Mouse (Mus musculus): ENCODE results near the gene Ank3. TPM values are rescaled to one million over a fixed set of nuclear protein-coding genes. Genes with fewer than 3 reads are reported as not detected.

The Ank3 gene
- polyA plus RNA-seq, 1 experiment, result 23.3 TPM

DNA sequence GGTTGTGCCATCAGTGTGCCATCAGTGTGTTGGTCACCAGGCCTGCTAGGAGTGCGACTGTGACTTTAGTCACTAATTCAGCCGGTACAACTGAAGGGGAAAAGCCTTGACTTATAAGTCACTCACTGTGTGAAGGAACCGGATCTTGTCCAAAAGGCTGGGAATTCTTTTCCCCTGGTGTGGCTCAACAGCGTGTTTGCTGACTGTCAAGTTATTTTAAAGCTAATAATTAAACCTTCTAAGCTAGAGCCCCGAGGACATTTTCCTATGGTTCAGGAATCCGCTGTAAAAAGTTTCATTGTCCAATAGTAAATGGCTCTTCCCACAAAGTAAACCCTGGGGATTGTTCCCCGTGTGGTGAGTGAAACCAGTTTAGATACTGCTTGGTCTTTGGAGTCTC is 529.8 kb downstream of the Ank3 start:
- DNase-seq, result no peak
- TF ChIP-seq CTCF (IDR thresholded peaks at IDR 0.05; ENCODE audit: insufficient read depth, low read length) (no peak), POLR2A (IDR thresholded peaks at IDR 0.05; ENCODE audit: borderline replicate concordance, extremely low read depth, low read depth, low read length) (no peak)
- 62% methylated on average over 7 of the region's 7 CpGs for WGBS
- Histone ChIP-seq H3K4me1 (ENCODE audit: control insufficient read depth, insufficient read depth, low read length) (peaks cover 14% of the 10 kb centered on the region), H3K4me3 (replicated peaks; ENCODE audit: extremely low read depth, low read depth, low read length) (no peak overlapping the region)

DNA sequence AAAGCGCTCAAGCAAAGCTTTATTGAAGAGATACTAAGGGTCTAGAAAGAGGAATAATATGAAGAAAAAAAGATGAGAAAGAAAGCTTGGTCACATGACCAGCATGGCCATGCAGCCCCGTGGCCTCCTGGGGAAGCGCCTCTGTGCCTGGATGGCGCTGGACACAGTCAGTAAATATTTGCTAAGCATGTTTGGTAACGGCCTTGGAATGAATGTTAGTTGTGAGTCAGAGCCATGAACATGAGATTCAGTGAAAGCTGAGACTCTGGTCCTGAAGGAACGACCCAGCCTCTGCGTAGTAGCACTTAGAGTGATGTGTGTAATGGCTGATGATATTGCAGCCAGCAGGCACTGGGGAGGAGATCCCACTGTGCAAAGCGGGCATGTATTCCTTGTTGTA is 531.9 kb downstream of the Ank3 start:
- DNase-seq, result no peak
- TF ChIP-seq CTCF (IDR thresholded peaks at IDR 0.05; ENCODE audit: insufficient read depth, low read length) (no peak), POLR2A (IDR thresholded peaks at IDR 0.05; ENCODE audit: borderline replicate concordance, extremely low read depth, low read depth, low read length) (no peak)
- WGBS, result 75% methylated on average over 8 of the region's 8 CpGs
- Histone ChIP-seq H3K4me3 (replicated peaks; ENCODE audit: extremely low read depth, low read depth, low read length) (no peak overlapping the region), H3K4me1 (ENCODE audit: control insufficient read depth, insufficient read depth, low read length) (peaks cover 4% of the 10 kb centered on the region; the same call in 1 of the 2 replicates)

DNA sequence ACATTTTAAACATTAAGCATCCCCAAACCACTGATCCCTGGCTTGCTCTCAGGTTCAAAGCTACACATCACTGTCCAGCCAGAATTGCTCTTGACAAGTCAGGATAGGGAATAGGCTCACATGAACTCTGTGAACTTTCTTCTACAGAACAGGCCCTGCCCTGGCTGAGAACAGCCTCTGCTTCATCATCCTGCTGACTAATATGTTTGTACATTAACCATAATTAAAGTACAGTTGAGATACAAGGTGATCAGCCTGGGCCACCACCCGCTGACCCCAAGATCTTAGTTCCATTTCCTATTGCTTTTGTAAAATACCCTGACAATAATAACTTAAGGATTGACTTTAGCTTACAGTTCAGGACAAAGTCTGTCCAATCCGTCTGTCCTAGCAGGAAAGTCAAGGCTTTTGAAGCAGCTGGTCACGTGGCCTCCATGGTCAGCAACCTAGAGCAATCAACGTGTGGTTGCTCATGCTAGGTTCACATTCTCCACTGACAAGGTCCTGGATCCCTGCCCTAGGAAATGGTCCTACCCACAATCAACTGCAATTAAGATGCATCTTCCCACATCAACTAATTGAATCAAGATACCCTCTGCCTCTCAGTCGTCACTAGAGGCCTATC is 538.0 kb downstream of the Ank3 start:
- 85% methylated on average over 5 of the region's 5 CpGs for whole genome bisulfite sequencing
- TF ChIP-seq POLR2A (IDR thresholded peaks at IDR 0.05; ENCODE audit: borderline replicate concordance, extremely low read depth, low read depth, low read length) (no peak), CTCF (IDR thresholded peaks at IDR 0.05; ENCODE audit: insufficient read depth, low read length) (no peak)
- Histone ChIP-seq H3K4me3 (replicated peaks; ENCODE audit: extremely low read depth, low read depth, low read length) (no peak overlapping the region), H3K4me1 (ENCODE audit: control insufficient read depth, insufficient read depth, low read length) (no peaks in the 10 kb centered on the region)
- DNase-seq, result no peak

DNA sequence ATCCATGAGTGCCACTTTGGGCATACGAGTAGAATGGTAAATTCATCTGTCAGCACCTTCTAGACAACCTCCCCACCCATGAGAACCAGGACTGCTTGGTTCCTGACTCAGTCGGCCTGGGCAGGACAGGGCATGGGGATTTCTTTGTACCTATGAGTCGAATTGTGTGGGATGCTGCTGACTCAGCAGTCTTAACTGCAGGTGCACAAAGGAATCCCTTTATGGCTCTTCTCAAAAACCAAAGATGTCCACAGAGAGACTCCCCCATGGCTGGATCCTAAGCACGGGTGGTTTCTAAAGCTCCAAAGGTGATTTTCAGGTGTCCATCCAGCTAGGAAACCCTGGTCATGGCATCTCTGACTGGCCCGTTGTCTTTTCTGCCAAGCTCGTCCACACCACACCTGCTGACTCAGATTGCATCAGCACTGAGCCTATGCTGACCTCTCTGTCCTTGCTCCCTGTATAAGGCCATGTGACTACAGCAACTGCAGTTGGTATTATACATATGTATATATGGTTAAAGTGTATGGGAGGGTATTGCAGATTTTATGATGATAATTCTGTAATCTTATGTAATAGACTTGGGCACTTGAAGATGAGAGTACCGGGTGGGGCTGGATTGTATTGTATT is 538.8 kb downstream of the Ank3 start:
- DNase-seq, result no peak
- 85% methylated on average over 7 of the region's 7 CpGs for WGBS
- Histone ChIP-seq H3K4me3 (replicated peaks; ENCODE audit: extremely low read depth, low read depth, low read length) (no peak overlapping the region), H3K4me1 (ENCODE audit: control insufficient read depth, insufficient read depth, low read length) (no peaks in the 10 kb centered on the region)
- no peak for TF ChIP-seq CTCF (IDR thresholded peaks at IDR 0.05; ENCODE audit: insufficient read depth, low read length)
- no peak for TF ChIP-seq POLR2A (IDR thresholded peaks at IDR 0.05; ENCODE audit: borderline replicate concordance, extremely low read depth, low read depth, low read length)

DNA sequence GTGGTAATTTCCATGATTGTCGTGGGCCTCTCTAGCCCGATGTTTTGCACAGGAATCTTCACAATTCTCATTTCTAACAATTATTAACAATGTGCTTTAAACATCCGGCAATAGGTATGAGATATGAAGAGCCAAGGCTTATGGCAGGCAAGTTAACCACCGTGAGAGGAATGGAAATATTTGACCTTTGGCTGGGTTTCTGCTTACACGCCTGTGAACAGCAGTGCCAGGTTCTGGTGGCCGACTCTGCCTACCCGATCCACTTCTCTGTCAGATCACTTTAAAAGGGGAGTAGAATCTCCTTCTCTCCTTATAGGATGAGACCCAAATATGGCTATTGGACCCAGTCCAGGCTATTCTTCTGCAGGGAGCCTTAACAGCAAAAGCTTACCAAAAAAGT is 540.6 kb downstream of the Ank3 start:
- no peak for TF ChIP-seq POLR2A (IDR thresholded peaks at IDR 0.05; ENCODE audit: borderline replicate concordance, extremely low read depth, low read depth, low read length)
- TF ChIP-seq CTCF (IDR thresholded peaks at IDR 0.05; ENCODE audit: insufficient read depth, low read length), result no peak
- WGBS, result 65% methylated on average over 7 of the region's 7 CpGs
- no peak for DNase-seq

DNA sequence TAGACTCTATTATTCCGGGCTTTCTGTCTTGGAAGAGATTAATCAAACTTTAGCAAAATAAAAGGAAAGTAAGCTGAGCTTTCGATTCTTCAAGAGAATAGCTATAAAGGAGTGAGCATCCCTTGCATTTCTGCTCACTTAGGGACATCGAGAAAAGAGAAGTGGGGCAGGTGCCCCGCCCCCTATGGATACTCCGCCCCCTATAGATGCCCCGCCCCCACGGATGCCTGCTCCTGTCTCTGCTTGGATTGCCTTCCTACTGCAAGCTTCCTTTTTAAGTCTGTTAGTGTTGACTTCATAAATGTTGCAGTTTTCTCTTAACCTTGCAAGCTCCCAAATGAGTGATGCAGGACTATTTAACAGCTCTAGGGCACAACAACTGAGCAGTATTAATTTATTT is 541.4 kb downstream of the Ank3 start:
- TF ChIP-seq POLR2A (IDR thresholded peaks at IDR 0.05; ENCODE audit: borderline replicate concordance, extremely low read depth, low read depth, low read length), result no peak
- TF ChIP-seq CTCF (IDR thresholded peaks at IDR 0.05; ENCODE audit: insufficient read depth, low read length), result no peak
- no peak for DNase-seq
- Histone ChIP-seq H3K4me3 (replicated peaks; ENCODE audit: extremely low read depth, low read depth, low read length) (no peak overlapping the region), H3K4me1 (ENCODE audit: control insufficient read depth, insufficient read depth, low read length) (no peaks in the 10 kb centered on the region)
- 62% methylated on average over 7 of the region's 7 CpGs for WGBS

More for the DNA sequence above, 540.6 kb downstream of the Ank3 start:
- Histone ChIP-seq H3K4me3 (replicated peaks; ENCODE audit: extremely low read depth, low read depth, low read length) (no peak overlapping the region), H3K4me1 (ENCODE audit: control insufficient read depth, insufficient read depth, low read length) (no peaks in the 10 kb centered on the region)

DNA sequence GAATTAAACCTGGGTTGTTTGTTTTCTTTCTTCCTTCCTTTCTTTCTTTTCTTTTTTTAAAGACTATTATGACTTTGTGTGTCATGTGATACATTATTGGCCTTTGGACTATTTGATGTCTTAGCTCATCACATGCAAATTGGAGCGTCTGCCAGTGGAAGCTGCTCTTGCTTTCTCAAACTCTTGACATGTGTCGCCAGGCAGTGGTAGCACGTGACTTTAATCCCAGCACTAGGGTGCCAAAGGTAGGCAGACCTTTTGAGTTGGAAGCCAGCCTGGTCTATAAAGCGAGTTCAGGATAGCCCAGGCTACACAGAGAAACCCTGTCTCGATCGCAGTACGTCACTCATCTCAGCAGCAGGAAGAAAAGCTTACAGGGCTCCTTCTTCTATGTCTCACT is 542.4 kb downstream of the Ank3 start:
- Histone ChIP-seq H3K4me1 (ENCODE audit: control insufficient read depth, insufficient read depth, low read length) (no peaks in the 10 kb centered on the region), H3K4me3 (replicated peaks; ENCODE audit: extremely low read depth, low read depth, low read length) (no peak overlapping the region)
- DNase-seq, result no peak
- TF ChIP-seq POLR2A (IDR thresholded peaks at IDR 0.05; ENCODE audit: borderline replicate concordance, extremely low read depth, low read depth, low read length) (no peak), CTCF (IDR thresholded peaks at IDR 0.05; ENCODE audit: insufficient read depth, low read length) (no peak)
- WGBS, result 87% methylated on average over 7 of the region's 7 CpGs

DNA sequence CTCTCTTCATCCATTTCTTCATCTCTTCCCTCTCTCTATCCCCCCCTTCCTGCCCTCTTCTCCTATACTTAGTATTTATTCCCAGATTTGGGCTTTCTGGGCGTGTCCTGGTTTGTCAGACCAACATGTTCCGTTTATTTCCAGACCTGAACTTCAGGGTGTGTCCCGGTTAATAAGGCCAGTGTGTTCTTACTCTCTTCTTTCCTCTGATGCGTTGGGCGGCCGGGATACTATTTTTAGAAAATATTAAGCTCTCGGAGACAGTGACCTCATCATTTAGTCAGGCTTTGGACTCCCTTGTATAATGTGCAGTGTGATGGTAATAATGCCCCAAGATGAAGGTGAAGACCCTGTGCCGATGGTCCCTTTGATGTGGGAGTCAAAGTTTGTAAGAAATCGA is 546.3 kb downstream of the Ank3 start:
- Histone ChIP-seq H3K4me1 (ENCODE audit: control insufficient read depth, insufficient read depth, low read length) (no peaks in the 10 kb centered on the region), H3K4me3 (replicated peaks; ENCODE audit: extremely low read depth, low read depth, low read length) (no peak overlapping the region)
- TF ChIP-seq CTCF (IDR thresholded peaks at IDR 0.05; ENCODE audit: insufficient read depth, low read length) (no peak), POLR2A (IDR thresholded peaks at IDR 0.05; ENCODE audit: borderline replicate concordance, extremely low read depth, low read depth, low read length) (no peak)
- DNase-seq, result no peak
- WGBS, result 51% methylated on average over 9 of the region's 9 CpGs

DNA sequence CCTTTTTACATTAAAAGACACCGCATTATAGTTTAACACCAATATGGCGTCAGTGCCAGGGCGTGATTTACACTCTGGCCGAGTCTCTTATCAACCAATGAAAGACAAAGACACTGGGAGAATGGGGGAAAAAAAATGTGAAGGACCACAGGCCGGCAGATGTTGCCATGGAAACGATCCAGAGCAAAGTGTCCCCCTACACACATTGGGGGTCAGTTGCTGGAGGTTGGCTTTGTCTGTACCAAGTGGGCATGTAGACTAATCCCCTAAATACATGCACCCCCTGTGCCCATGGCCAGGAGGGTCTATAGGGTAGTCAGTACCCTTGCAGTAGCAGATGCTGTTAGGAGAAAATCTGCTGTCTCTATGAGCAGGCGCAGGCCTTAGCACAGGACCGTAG is 547.3 kb downstream of the Ank3 start:
- 80% methylated on average over 8 of the region's 8 CpGs for WGBS
- no peak for DNase-seq
- TF ChIP-seq CTCF (IDR thresholded peaks at IDR 0.05; ENCODE audit: insufficient read depth, low read length) (no peak), POLR2A (IDR thresholded peaks at IDR 0.05; ENCODE audit: borderline replicate concordance, extremely low read depth, low read depth, low read length) (no peak)
- H3K4me1 ChIP-seq (ENCODE audit: control insufficient read depth, insufficient read depth, low read length), result no peaks in the 10 kb centered on the region
- no peak overlapping the region for H3K4me3 ChIP-seq (replicated peaks; ENCODE audit: extremely low read depth, low read depth, low read length)

DNA sequence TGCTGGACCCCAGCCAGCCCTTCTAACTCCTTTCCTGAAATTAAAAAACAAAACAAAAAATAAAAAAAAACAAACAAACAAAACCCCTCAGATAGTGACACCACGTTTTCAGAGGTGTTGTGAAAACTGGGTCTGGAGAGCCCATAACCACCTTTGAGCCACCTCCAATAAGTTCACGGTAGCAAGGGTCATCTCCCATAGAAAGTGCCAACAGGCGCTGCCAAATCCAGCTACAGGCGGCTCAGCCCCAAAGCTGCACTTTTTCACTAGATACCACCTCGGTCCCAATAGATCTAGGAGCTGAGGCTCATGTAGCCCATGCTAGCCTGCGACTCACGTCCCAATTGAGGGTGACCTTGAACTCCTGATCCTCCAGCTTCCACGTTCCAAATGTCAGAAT is 547.7 kb downstream of the Ank3 start:
- 83% methylated on average over 8 of the region's 8 CpGs for WGBS
- DNase-seq, result no peak
- Histone ChIP-seq H3K4me1 (ENCODE audit: control insufficient read depth, insufficient read depth, low read length) (no peaks in the 10 kb centered on the region), H3K4me3 (replicated peaks; ENCODE audit: extremely low read depth, low read depth, low read length) (no peak overlapping the region)
- TF ChIP-seq CTCF (IDR thresholded peaks at IDR 0.05; ENCODE audit: insufficient read depth, low read length) (no peak), POLR2A (IDR thresholded peaks at IDR 0.05; ENCODE audit: borderline replicate concordance, extremely low read depth, low read depth, low read length) (no peak)

Measured in lung, adult 2 months (tissue).